Mouse (Mus musculus) embryonic facial prominence, embryonic 15.5 days (tissue): ENCODE measurements around the gene Itgav. TPM values are rescaled to one million over a fixed set of nuclear protein-coding genes. Genes with fewer than 3 reads are reported as not detected.

Experiments
- ATAC-seq: fragments of 200-750 bp; cut with Nextera tagmentation; 2 replicates; pipeline ENCODE4 v1.8.0; 2017; ENCODE audit warnings: low read depth, moderate TSS enrichment; ENCODE audit not compliant: insufficient number of reproducible peaks, low FRiP score, low TSS enrichment
- H3K27ac ChIP-seq: fragments of 300-500 bp; sonication (generic); replicated peaks from 2 replicates; pipeline ENCODE4 v1.5.1; 2015; ENCODE audit warnings: mild to moderate bottlenecking, inconsistent platforms
- H3K27me3 ChIP-seq: fragments of 300-500 bp; sonication (generic); 2 replicates; pipeline ENCODE4 v1.6.1; 2015; ENCODE audit warnings: inconsistent platforms
- H3K36me3 ChIP-seq: fragments of 300-500 bp; sonication (generic); 2 replicates; pipeline ENCODE4 v1.6.1; 2015; ENCODE audit warnings: mild to moderate bottlenecking, inconsistent platforms
- H3K4me1 ChIP-seq: fragments of 300-500 bp; sonication (generic); 2 replicates; pipeline ENCODE4 v1.6.1; 2015; ENCODE audit warnings: inconsistent platforms
- H3K4me2 ChIP-seq: fragments of 300-500 bp; sonication (generic); replicated peaks from 2 replicates; pipeline ENCODE4 v1.6.1; 2015; ENCODE audit warnings: mild to moderate bottlenecking, inconsistent platforms
- H3K4me3 ChIP-seq: fragments of 300-500 bp; sonication (generic); replicated peaks from 2 replicates; pipeline ENCODE4 v1.5.1; 2015; ENCODE audit warnings: mild to moderate bottlenecking, inconsistent platforms
- H3K9ac ChIP-seq: fragments of 300-500 bp; sonication (generic); 2 replicates; pipeline ENCODE4 v1.6.1; 2015; ENCODE audit warnings: inconsistent platforms
- H3K9me3 ChIP-seq: fragments of 300-500 bp; sonication (generic); replicated peaks from 2 replicates; pipeline ENCODE4 v1.6.1; 2016; ENCODE audit warnings: inconsistent platforms
- WGBS: fragments of 180-500 bp; shearing (Covaris S2); methylation state at CpG from one replicate; pipeline ENCODE4 v1.1.7; 2015; 5-methylcytosine and 5-hydroxymethylcytosine counted together
- polyA plus RNA-seq: library from polyadenylated mRNA; unstranded; fragments of >200 nt; fragmentation: Nextera tagmentation; extraction: Ambion mirVana; gene quantifications from 2 replicates; pipeline ENCODE4 v1.2.1, GENCODE M21; 2015

Itgav gene
- polyA plus RNA-seq, 1 experiment from 2014 or later: 68.8 TPM

GRCm38 (mm10) chr2:83828895-83829539 lies 104.8 kb downstream of the Itgav start:
- no peaks in the 10 kb centered on the region for H3K4me1 ChIP-seq
- ATAC-seq: no peak
- WGBS: 54% methylated on average over 3 of the region's 3 CpGs

GRCm38 (mm10) chr2:83832903-83833302 lies 108.7 kb downstream of the Itgav start:
- WGBS: 80% methylated on average over 4 of the region's 4 CpGs
- no peak overlapping the region for H3K27ac ChIP-seq
- H3K27me3 ChIP-seq: no peaks in the 10 kb centered on the region
- no peak overlapping the region for H3K4me3 ChIP-seq
- H3K4me1 ChIP-seq: no peaks in the 10 kb centered on the region
- no peaks in the 10 kb centered on the region for H3K36me3 ChIP-seq
- no peak overlapping the region for H3K4me2 ChIP-seq
- no peaks in the 10 kb centered on the region for H3K9me3 ChIP-seq
- ATAC-seq: no peak
- no peak overlapping the region for H3K9ac ChIP-seq

More at GRCm38 (mm10) chr2:83828895-83829539, 104.8 kb downstream of the Itgav start:
- no peaks in the 10 kb centered on the region for H3K36me3 ChIP-seq
- no peak overlapping the region for H3K4me2 ChIP-seq
- no peak overlapping the region for H3K4me3 ChIP-seq
- no peak overlapping the region for H3K9ac ChIP-seq
- H3K9me3 ChIP-seq: no peaks in the 10 kb centered on the region
- no peak overlapping the region for H3K27ac ChIP-seq
- H3K27me3 ChIP-seq: no peaks in the 10 kb centered on the region

- Histone ChIP-seq H3K36me3 (no peaks in the 10 kb centered on the region), H3K9me3 (no peaks in the 10 kb centered on the region), H3K4me1 (no peaks in the 10 kb centered on the region), H3K9ac (no peak overlapping the region), H3K27me3 (no peaks in the 10 kb centered on the region), H3K4me3 (no peak overlapping the region), H3K27ac (no peak overlapping the region), H3K4me2 (no peak overlapping the region)
- no peak for ATAC-seq
- WGBS: 69% methylated on average over 10 of the region's 10 CpGs
Measured at GRCm38 (mm10) chr2:83835313-83836070, 111.3 kb downstream of the Itgav start.

- Histone ChIP-seq H3K4me1 (no peaks in the 10 kb centered on the region), H3K36me3 (no peaks in the 10 kb centered on the region), H3K4me3 (no peak overlapping the region), H3K27me3 (no peaks in the 10 kb centered on the region), H3K9ac (no peak overlapping the region), H3K9me3 (no peaks in the 10 kb centered on the region), H3K4me2 (no peak overlapping the region), H3K27ac (no peak overlapping the region)
- 81% methylated on average over 3 of the region's 3 CpGs for WGBS
- no peak for ATAC-seq
Measured at GRCm38 (mm10) chr2:83848495-83848894, 124.3 kb downstream of the Itgav start.

GRCm38 (mm10) chr2:83853423-83853822 lies 129.2 kb downstream of the Itgav start:
- H3K4me3 ChIP-seq: no peak overlapping the region
- WGBS: 81% methylated on average over 10 of the region's 10 CpGs

GRCm38 (mm10) chr2:83856236-83856635 lies 132.0 kb downstream of the Itgav start:
- no peak for ATAC-seq

More at GRCm38 (mm10) chr2:83853423-83853822, 129.2 kb downstream of the Itgav start:
- H3K9ac ChIP-seq: no peak overlapping the region
- H3K9me3 ChIP-seq: no peaks in the 10 kb centered on the region
- no peaks in the 10 kb centered on the region for H3K27me3 ChIP-seq
- no peak overlapping the region for H3K4me2 ChIP-seq
- no peaks in the 10 kb centered on the region for H3K4me1 ChIP-seq
- ATAC-seq: no peak
- no peaks in the 10 kb centered on the region for H3K36me3 ChIP-seq
- no peak overlapping the region for H3K27ac ChIP-seq

More at GRCm38 (mm10) chr2:83856236-83856635, 132.0 kb downstream of the Itgav start:
- no peak overlapping the region for H3K27ac ChIP-seq
- no peaks in the 10 kb centered on the region; the same call in 1 of the 2 replicates for H3K36me3 ChIP-seq
- H3K4me3 ChIP-seq: no peak overlapping the region
- no peaks in the 10 kb centered on the region for H3K9me3 ChIP-seq
- 21% methylated on average over 4 of the region's 4 CpGs for WGBS
- no peak overlapping the region for H3K9ac ChIP-seq
- no peaks in the 10 kb centered on the region for H3K27me3 ChIP-seq
- no peaks in the 10 kb centered on the region for H3K4me1 ChIP-seq
- no peak overlapping the region for H3K4me2 ChIP-seq

Other genes with a start within 250 kb of the Itgav start
- 118 and 130 TPM in 2 replicates for gene Zc3h15, start 80.0 kb upstream of the Itgav start, polyA plus RNA-seq
- gene Fam171b, start 88.2 kb downstream of the Itgav start, polyA plus RNA-seq: 12.0 and 12.9 TPM in 2 replicates
- gene Zswim2, start 216.8 kb downstream of the Itgav start, polyA plus RNA-seq: 0.51 and 1.0 TPM in 2 replicates
- not detected in 2 replicates for gene Gm13698, start 231.3 kb downstream of the Itgav start, polyA plus RNA-seq
- not detected in 2 replicates for gene Gm13693, start 237.1 kb downstream of the Itgav start, polyA plus RNA-seq
- gene Gm13695, start 242.9 kb downstream of the Itgav start, polyA plus RNA-seq: not detected in 2 replicates
- not detected in 2 replicates for gene Gm13696, start 248.7 kb downstream of the Itgav start, polyA plus RNA-seq